Mouse (Mus musculus): Measurements from ENCODE around the gene Ran.
"Not testable (repeated sequence)": the region's sequence is repeated elsewhere in the genome, so short reads cannot be mapped to it uniquely, and the experiment has no call there.

Ran gene

GRCm38 (mm10) chr5:129019497-129020299, at the start of gene Ran:
Gene Ran (plus strand): TSS chr5:129020069.
- DNase-seq (ENCODE audit: low read depth, low spot score), result peak; percentile 96

- DNase-seq (ENCODE audit: low read depth, low spot score), result no peak
Observed at GRCm38 (mm10) chr5:128970878-128971277, 49.0 kb upstream of the Ran start.

GRCm38 (mm10) chr5:128971298-128971697, 48.6 kb upstream of the Ran start:
- peak; percentile 74 for DNase-seq (ENCODE audit: low read depth, low spot score)

GRCm38 (mm10) chr5:128976266-128976665, 43.6 kb upstream of the Ran start:
- DNase-seq (ENCODE audit: low read depth, low spot score), result peak; percentile 49

GRCm38 (mm10) chr5:128977466-128977865, 42.4 kb upstream of the Ran start:
- DNase-seq (ENCODE audit: low read depth, low spot score), result not testable (repeated sequence)

GRCm38 (mm10) chr5:128978957-128979356, 40.9 kb upstream of the Ran start:
- no peak for DNase-seq (ENCODE audit: low read depth, low spot score)

- no peak for DNase-seq (ENCODE audit: low read depth, low spot score)
Observed at GRCm38 (mm10) chr5:128980857-128981256, 39.0 kb upstream of the Ran start.

GRCm38 (mm10) chr5:128981607-128982006, 38.3 kb upstream of the Ran start:
- DNase-seq (ENCODE audit: low read depth, low spot score), result peak; percentile 65

- DNase-seq (ENCODE audit: low read depth, low spot score), result no peak
Observed at GRCm38 (mm10) chr5:128984536-128984935, 35.3 kb upstream of the Ran start.

- no peak for DNase-seq (ENCODE audit: low read depth, low spot score)
Observed at GRCm38 (mm10) chr5:128985946-128986345, 33.9 kb upstream of the Ran start.

- DNase-seq (ENCODE audit: low read depth, low spot score), result no peak
Observed at GRCm38 (mm10) chr5:128987141-128987954, 32.5 kb upstream of the Ran start.

GRCm38 (mm10) chr5:129000706-129001468, 19.0 kb upstream of the Ran start:
- DNase-seq (ENCODE audit: low read depth, low spot score), result no peak

- no peak for DNase-seq (ENCODE audit: low read depth, low spot score)
Observed at GRCm38 (mm10) chr5:129002571-129003011, 17.3 kb upstream of the Ran start.

GRCm38 (mm10) chr5:129005416-129005815, 14.5 kb upstream of the Ran start:
- no peak for DNase-seq (ENCODE audit: low read depth, low spot score)

- DNase-seq (ENCODE audit: low read depth, low spot score), result no peak
Observed at GRCm38 (mm10) chr5:129006031-129006788, 13.7 kb upstream of the Ran start.

GRCm38 (mm10) chr5:129007105-129007957, 12.5 kb upstream of the Ran start:
- DNase-seq (ENCODE audit: low read depth, low spot score), result no peak

GRCm38 (mm10) chr5:129008008-129008407, 11.9 kb upstream of the Ran start:
- no peak for DNase-seq (ENCODE audit: low read depth, low spot score)

- peak; percentile 90 for DNase-seq (ENCODE audit: low read depth, low spot score)
Observed at GRCm38 (mm10) chr5:129008412-129008826, 11.4 kb upstream of the Ran start, which contains the start of gene Stx2. Gene Stx2 (minus strand): TSS chr5:129008574.

- DNase-seq (ENCODE audit: low read depth, low spot score), result no peak
Observed at GRCm38 (mm10) chr5:129009577-129009976, 10.3 kb upstream of the Ran start.

- no peak for DNase-seq (ENCODE audit: low read depth, low spot score)
Observed at GRCm38 (mm10) chr5:129010937-129011336, 8.9 kb upstream of the Ran start.
